Mouse (Mus musculus) forebrain, embryonic 13.5 days (tissue): Measurements from ENCODE around the gene Mks1. TPM values are rescaled to one million over a fixed set of nuclear protein-coding genes. Genes with fewer than 3 reads are reported as not detected.

ENCODE experiments used
- ATAC-seq: fragments of 200-750 bp; cut with Nextera tagmentation; 2 replicates; pipeline ENCODE4 v1.8.0; 2017
- H3K27ac ChIP-seq: fragments of 300-500 bp; sonication (generic); 2 replicates; pipeline ENCODE4 v1.5.1; 2015; ENCODE audit warnings: inconsistent platforms, mild to moderate bottlenecking, moderate library complexity
- H3K27me3 ChIP-seq: fragments of 300-500 bp; sonication (generic); 2 replicates; pipeline ENCODE4 v1.6.1; 2015; ENCODE audit warnings: mild to moderate bottlenecking, inconsistent platforms
- H3K36me3 ChIP-seq: fragments of 300-500 bp; sonication (generic); 2 replicates; pipeline ENCODE4 v1.6.1; 2015; ENCODE audit warnings: mild to moderate bottlenecking, inconsistent platforms; ENCODE audit not compliant: poor library complexity, severe bottlenecking
- H3K4me1 ChIP-seq: fragments of 300-500 bp; sonication (generic); 2 replicates; pipeline ENCODE4 v1.6.1; 2015; ENCODE audit warnings: inconsistent platforms
- H3K4me2 ChIP-seq: fragments of 300-500 bp; sonication (generic); 2 replicates; pipeline ENCODE4 v1.6.1; 2015; ENCODE audit warnings: inconsistent platforms, mild to moderate bottlenecking, moderate library complexity
- H3K4me3 ChIP-seq: fragments of 300-500 bp; sonication (generic); 2 replicates; pipeline ENCODE4 v1.5.1; 2015; ENCODE audit warnings: mild to moderate bottlenecking, inconsistent platforms
- H3K9ac ChIP-seq: fragments of 300-500 bp; sonication (generic); 2 replicates; pipeline ENCODE4 v1.6.1; 2015; ENCODE audit warnings: mild to moderate bottlenecking, inconsistent platforms
- H3K9me3 ChIP-seq: fragments of 300-500 bp; sonication (generic); replicated peaks from 2 replicates; pipeline ENCODE4 v1.6.1; 2016; ENCODE audit warnings: inconsistent platforms
- WGBS: fragments of 180-500 bp; shearing (Covaris S2); methylation state at CpG from one replicate; pipeline ENCODE4 v1.1.7; 2015; 5-methylcytosine and 5-hydroxymethylcytosine counted together
- polyA plus RNA-seq: library from polyadenylated mRNA; unstranded; fragments of >200 nt; fragmentation: Nextera tagmentation; extraction: Ambion mirVana; gene quantifications from 2 replicates; pipeline ENCODE4 v1.2.1, GENCODE M21; 2015

The Mks1 gene
- polyA plus RNA-seq, 1 experiment from 2014 or later: 11.8 TPM

DNA sequence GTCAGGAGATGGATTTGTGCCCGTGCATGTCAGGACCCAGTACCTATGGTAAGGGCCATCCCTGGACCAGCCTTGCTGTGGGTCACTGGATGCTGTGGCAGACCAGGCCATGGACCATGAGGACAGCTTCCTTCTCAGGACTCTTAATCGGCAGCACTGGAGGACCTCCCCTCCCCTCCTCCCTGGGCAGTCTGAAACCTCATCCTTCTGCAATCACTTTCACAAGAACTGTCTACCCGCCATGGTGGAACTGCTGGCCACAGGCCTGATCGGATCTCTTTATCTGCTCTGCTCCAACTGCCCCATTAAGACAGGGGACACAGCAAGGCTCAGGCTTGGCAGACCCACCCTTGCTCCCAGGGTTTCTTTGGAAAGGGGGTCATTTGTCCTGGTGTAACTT is 28.7 kb downstream of the Mks1 start:
- no peaks in the 10 kb centered on the region for H3K27me3 ChIP-seq
- no peak overlapping the region for H3K4me2 ChIP-seq
- no peaks in the 10 kb centered on the region for H3K9me3 ChIP-seq
- ATAC-seq: no peak
- H3K4me1 ChIP-seq: no peaks in the 10 kb centered on the region
- no peak overlapping the region for H3K9ac ChIP-seq
- no peak overlapping the region for H3K27ac ChIP-seq
- H3K36me3 ChIP-seq: no peaks in the 10 kb centered on the region
- WGBS: 80% methylated on average over 4 of the region's 4 CpGs
- H3K4me3 ChIP-seq: no peak overlapping the region

DNA sequence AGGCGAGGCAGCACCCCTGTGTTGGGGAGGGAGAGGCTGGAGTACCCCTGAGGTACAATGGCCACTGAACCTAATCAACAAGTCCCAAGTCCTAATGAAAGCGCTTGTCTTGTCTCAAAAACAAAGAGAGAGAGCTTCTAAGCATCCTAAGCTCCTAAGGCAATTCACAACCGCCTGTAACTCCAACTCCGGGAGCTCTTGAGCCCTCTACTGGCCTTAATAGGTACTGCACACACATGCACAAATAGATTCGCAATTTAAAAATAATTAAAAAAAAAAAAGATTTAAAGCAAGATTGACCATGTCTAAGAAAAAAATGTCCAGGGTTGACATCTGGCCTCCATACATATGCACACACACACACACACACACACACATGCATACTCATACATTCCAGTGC is 30.5 kb downstream of the Mks1 start:
- Histone ChIP-seq H3K4me3 (no peak overlapping the region), H3K4me1 (no peaks in the 10 kb centered on the region), H3K4me2 (no peak overlapping the region), H3K36me3 (no peaks in the 10 kb centered on the region), H3K27me3 (no peaks in the 10 kb centered on the region), H3K27ac (no peak overlapping the region), H3K9ac (no peak overlapping the region), H3K9me3 (no peaks in the 10 kb centered on the region)
- no peak for ATAC-seq
- whole genome bisulfite sequencing: 36% methylated on average over 5 of the region's 5 CpGs

DNA sequence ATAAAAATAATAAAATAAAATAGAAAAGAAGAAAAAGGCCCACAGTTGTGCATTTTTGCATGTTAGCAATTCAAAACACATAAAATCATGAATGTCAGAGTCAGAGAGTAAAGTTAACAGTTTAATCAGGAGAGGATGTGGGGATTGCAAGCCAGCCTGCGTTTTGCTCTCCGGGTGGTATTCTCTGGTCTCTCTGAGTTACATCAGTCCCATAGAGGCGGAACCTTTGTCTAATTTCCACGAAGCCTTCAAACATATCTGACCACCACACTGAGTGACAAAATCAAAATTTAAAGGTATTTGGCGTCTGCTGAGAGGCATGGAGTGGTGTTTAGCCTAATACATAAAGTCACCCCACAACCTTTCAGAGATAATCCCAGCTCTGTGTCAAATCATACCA is 31.8 kb downstream of the Mks1 start:
- Histone ChIP-seq H3K4me1 (no peaks in the 10 kb centered on the region), H3K27me3 (no peaks in the 10 kb centered on the region), H3K9me3 (no peaks in the 10 kb centered on the region), H3K9ac (no peak overlapping the region), H3K4me2 (no peak overlapping the region), H3K36me3 (no peaks in the 10 kb centered on the region), H3K27ac (no peak overlapping the region), H3K4me3 (no peak overlapping the region)
- no peak for ATAC-seq
- 82% methylated on average over 5 of the region's 5 CpGs for WGBS

DNA sequence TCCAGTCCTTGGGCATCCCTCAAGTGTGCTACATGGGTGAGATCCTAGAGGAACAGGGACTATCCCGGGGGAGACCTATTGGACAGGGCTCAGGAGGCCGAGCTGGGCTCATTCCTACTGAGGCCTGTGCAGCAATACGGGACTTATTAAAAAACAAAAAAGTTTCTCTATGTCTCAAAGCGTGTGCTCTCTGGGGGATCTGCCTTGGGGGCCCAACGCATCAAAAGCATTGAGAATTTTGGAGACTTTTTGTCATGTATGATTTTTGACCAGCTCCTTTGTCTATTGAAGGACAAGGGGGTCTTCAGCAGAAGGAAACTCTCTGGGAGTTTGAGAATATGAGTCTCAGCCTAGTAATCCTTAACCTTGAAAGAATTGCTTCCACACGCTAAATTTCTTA is 39.2 kb downstream of the Mks1 start, which contains the start of gene Olfr462:
Olfr462 (minus strand) TSS at position 101 of the 400 bp plus-strand sequence.
- Histone ChIP-seq H3K27me3 (no peaks in the 10 kb centered on the region), H3K9ac (no peak within 1 kb of the TSS), H3K27ac (no peak within 1 kb of the TSS), H3K4me2 (no peak within 1 kb of the TSS), H3K36me3 (no peaks in the 10 kb centered on the region), H3K9me3 (no peaks in the 10 kb centered on the region), H3K4me3 (no peak within 1 kb of the TSS), H3K4me1 (no peaks in the 10 kb centered on the region)
- 92% methylated on average over 6 of the region's 6 CpGs for WGBS
- ATAC-seq: no peak

DNA sequence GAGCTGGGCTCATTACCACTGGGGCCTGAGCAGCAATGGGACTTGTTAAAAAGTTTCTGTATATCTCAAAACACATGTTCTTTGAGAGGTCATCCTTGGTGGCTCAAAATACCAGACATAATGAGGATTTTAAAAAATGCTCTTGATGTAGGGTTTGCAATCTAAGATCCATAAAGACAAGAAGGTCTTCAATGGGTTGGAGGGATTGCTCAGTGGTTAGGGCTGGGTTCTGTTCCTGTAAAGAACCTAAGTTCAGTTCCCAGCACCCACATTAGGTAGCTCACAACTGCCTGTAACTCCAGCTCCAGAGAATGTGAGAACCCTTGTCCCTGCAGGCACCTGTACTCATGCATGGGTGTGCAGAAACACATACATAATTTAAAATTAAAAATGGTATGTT is 44.3 kb downstream of the Mks1 start, which contains the start of gene Olfr463:
Olfr463 (minus strand) TSS at position 101 of the 400 bp plus-strand sequence.
- H3K4me2 ChIP-seq: no peak within 1 kb of the TSS
- H3K27me3 ChIP-seq: 0 out of 2 replicates have a peak, but pooled peaks cover 3% of the 10 kb centered on the region
- no peaks in the 10 kb centered on the region for H3K4me1 ChIP-seq
- no peak within 1 kb of the TSS for H3K9ac ChIP-seq
- no peak within 1 kb of the TSS for H3K4me3 ChIP-seq
- no peak for ATAC-seq
- H3K36me3 ChIP-seq: no peaks in the 10 kb centered on the region
- H3K9me3 ChIP-seq: no peaks in the 10 kb centered on the region
- no peak within 1 kb of the TSS for H3K27ac ChIP-seq

DNA sequence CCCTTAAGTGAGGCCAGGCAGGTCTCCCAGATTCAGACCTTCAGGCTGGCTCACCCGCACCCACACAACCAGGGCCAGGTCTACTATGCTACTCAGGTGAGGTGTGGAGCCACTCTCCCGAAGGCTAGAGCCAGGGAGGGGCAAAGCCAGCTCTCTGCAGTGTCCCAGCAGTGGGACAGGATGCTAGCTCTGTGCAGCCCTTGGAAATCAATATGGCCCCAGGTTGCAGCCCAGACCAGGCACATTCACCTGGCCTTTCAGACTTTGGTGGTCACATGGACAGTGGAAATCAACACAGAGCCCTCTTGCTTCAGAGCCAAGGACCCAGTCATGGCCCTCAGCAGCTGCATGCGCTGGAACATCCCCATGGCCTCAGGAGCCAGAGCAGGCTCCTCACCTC is 51.3 kb downstream of the Mks1 start:
- no peak for ATAC-seq
- Histone ChIP-seq H3K4me3 (no peak overlapping the region), H3K27ac (no peak overlapping the region), H3K36me3 (no peaks in the 10 kb centered on the region), H3K4me1 (no peaks in the 10 kb centered on the region), H3K9me3 (no peaks in the 10 kb centered on the region), H3K9ac (no peak overlapping the region), H3K4me2 (no peak overlapping the region), H3K27me3 (no peaks in the 10 kb centered on the region)
- 78% methylated on average over 3 of the region's 3 CpGs for WGBS

Other genes with a start within 250 kb of the Mks1 start
- 0.27 and 0.53 TPM in 2 replicates for gene Hsf5, start 236.1 kb upstream of the Mks1 start, polyA plus RNA-seq
- 0.70 and 1.5 TPM in 2 replicates for gene Rnf43, start 190.5 kb upstream of the Mks1 start, polyA plus RNA-seq
- 168 and 177 TPM in 2 replicates for gene Supt4a, start 115.7 kb upstream of the Mks1 start, polyA plus RNA-seq
- gene Tspoap1, start 92.7 kb upstream of the Mks1 start, polyA plus RNA-seq: 20.7 and 29.1 TPM in 2 replicates
- 0.17 and 0.44 TPM in 2 replicates for gene Mpo, start 59.6 kb upstream of the Mks1 start, polyA plus RNA-seq
- gene Lpo, start 24.9 kb upstream of the Mks1 start, polyA plus RNA-seq: 0.18 and 0.26 TPM in 2 replicates
- gene Epx, start 22.3 kb downstream of the Mks1 start, polyA plus RNA-seq: not detected in 2 replicates
- gene Olfr462, start 39.1 kb downstream of the Mks1 start, polyA plus RNA-seq: not detected in 2 replicates
- not detected in 2 replicates for gene Olfr463, start 44.2 kb downstream of the Mks1 start, polyA plus RNA-seq
- gene Olfr464, start 67.8 kb downstream of the Mks1 start, polyA plus RNA-seq: not detected in 2 replicates
- 32.4 and 37.0 TPM in 2 replicates for gene Dynll2, start 134.3 kb downstream of the Mks1 start, polyA plus RNA-seq
- gene Srsf1, start 194.2 kb downstream of the Mks1 start, polyA plus RNA-seq: 393 and 402 TPM in 2 replicates
- gene Vezf1, start 215.1 kb downstream of the Mks1 start, polyA plus RNA-seq: 65.6 and 72.7 TPM in 2 replicates
- 32.8 and 37.4 TPM in 2 replicates for gene Cuedc1, start 244.8 kb downstream of the Mks1 start, polyA plus RNA-seq